Mouse (Mus musculus) CH12.LX (cell line): Measurements from ENCODE around the gene Gys2. TPM values are rescaled to one million over a fixed set of nuclear protein-coding genes. Genes with fewer than 3 reads are reported as not detected.

Experiments used
- DNase-seq: peaks from one replicate; pipeline ENCODE4 v3.0.0-alpha.2; 2013; ENCODE audit errors: extremely low read depth
- H3K27ac ChIP-seq: 2 replicates; pipeline ENCODE4 v1.5.1; 2012; ENCODE audit warnings: low read depth, mild to moderate bottlenecking, control low read depth, moderate library complexity; ENCODE audit not compliant: insufficient read depth
- H3K27me3 ChIP-seq: replicated peaks from 2 replicates; pipeline ENCODE3; 2012; ENCODE audit warnings: inconsistent platforms
- H3K36me3 ChIP-seq, 2 experiments: replicated peaks in 1 of 2; 2 replicates each; pipeline versions ENCODE3 to v1.6.1; 2012; ENCODE audit warnings: inconsistent platforms in 1 of 2, low read length in 1 of 2, mild to moderate bottlenecking in 1 of 2, mixed read lengths in 1 of 2, moderate library complexity in 1 of 2; ENCODE audit not compliant: control insufficient read depth in 1 of 2, insufficient read depth in 1 of 2
- H3K4me1 ChIP-seq, 2 experiments: 2 replicates each; pipeline ENCODE4 v1.6.1; 2012; ENCODE audit warnings: inconsistent platforms in 1 of 2, moderate library complexity in 1 of 2; ENCODE audit not compliant: insufficient read depth in 2 of 2, control insufficient read depth in 1 of 2
- H3K4me2 ChIP-seq: 2 replicates; pipeline ENCODE4 v1.6.1; 2012; ENCODE audit warnings: low read depth, mild to moderate bottlenecking, control low read depth; ENCODE audit not compliant: poor library complexity, insufficient read depth, severe bottlenecking
- H3K4me3 ChIP-seq, 3 experiments: fragments of 150-350 bp in 1 of 3; sonication (generic) in 1 of 3; replicated peaks in 1 of 3; 2 replicates each; pipeline versions ENCODE3 to v1.5.1; 2011 to 2012; ENCODE audit warnings: low read depth in 2 of 3, low read length in 2 of 3, mild to moderate bottlenecking in 2 of 3, moderate library complexity in 2 of 3, control low read depth in 1 of 3, improper control_type of control experiment in 1 of 3, inconsistent platforms in 1 of 3, mixed read lengths in 1 of 3; ENCODE audit not compliant: poor library complexity in 1 of 3
- H3K79me2 ChIP-seq: replicated peaks from 2 replicates; pipeline ENCODE4 v1.6.1; 2012; ENCODE audit warnings: mild to moderate bottlenecking, moderate library complexity; ENCODE audit not compliant: control insufficient read depth, poor library complexity, insufficient read depth, severe bottlenecking; ENCODE audit errors: extremely low read depth
- H3K9ac ChIP-seq: 2 replicates; pipeline ENCODE4 v1.6.1; 2012; ENCODE audit warnings: low read depth, mild to moderate bottlenecking, control low read depth, moderate library complexity; ENCODE audit not compliant: insufficient read depth
- H3K9me3 ChIP-seq: replicated peaks from 2 replicates; pipeline ENCODE3; 2012; ENCODE audit warnings: low read length, inconsistent platforms, mixed read lengths
- ELF1 ChIP-seq: IDR thresholded peaks from 2 replicates; pipeline ENCODE4 v1.6.1; 2014; ENCODE audit warnings: low read depth, mild to moderate bottlenecking, inconsistent platforms, low read length, improper control_type of control experiment
- GABPA ChIP-seq: IDR thresholded peaks from 2 replicates; pipeline ENCODE4 v1.6.1; 2012; ENCODE audit warnings: low read depth, low read length, improper control_type of control experiment, inconsistent platforms; ENCODE audit not compliant: insufficient replicate concordance
- JUND ChIP-seq: conservative IDR thresholded peaks from 2 replicates; pipeline ENCODE4 v1.6.1; 2011; ENCODE audit warnings: low read depth, low read length, improper control_type of control experiment
- MAFK ChIP-seq: IDR thresholded peaks from 2 replicates; pipeline ENCODE4 v1.6.1; 2011; ENCODE audit warnings: low read length, improper control_type of control experiment; ENCODE audit not compliant: insufficient replicate concordance
- MXI1 ChIP-seq: IDR thresholded peaks from 2 replicates; pipeline ENCODE4 v1.6.1; 2011; ENCODE audit warnings: mild to moderate bottlenecking, low read depth, low read length, improper control_type of control experiment
- MYC ChIP-seq: IDR thresholded peaks from 2 replicates; pipeline ENCODE4 v1.6.1; 2011; ENCODE audit warnings: low read depth, mild to moderate bottlenecking, improper control_type of control experiment, low read length
- NRF1 ChIP-seq: IDR thresholded peaks from 2 replicates; pipeline ENCODE4 v1.6.1; 2014; ENCODE audit warnings: low read depth, mild to moderate bottlenecking, inconsistent platforms, low read length, improper control_type of control experiment, moderate library complexity
- PAX5 ChIP-seq: IDR thresholded peaks from 2 replicates; pipeline ENCODE4 v1.6.1; 2012; ENCODE audit warnings: low read length, inconsistent platforms, mixed read lengths
- POLR2A ChIP-seq: IDR thresholded peaks from 2 replicates; pipeline ENCODE4 v1.6.1; 2011; ENCODE audit warnings: low read depth, mild to moderate bottlenecking, improper control_type of control experiment, low read length
- POLR2AphosphoS2 ChIP-seq: IDR thresholded peaks from 2 replicates; pipeline ENCODE4 v1.6.1; 2011; ENCODE audit warnings: low read depth, low read length, improper control_type of control experiment
- SIN3A ChIP-seq: IDR thresholded peaks from 2 replicates; pipeline ENCODE4 v1.6.1; 2012; ENCODE audit warnings: low read length, improper control_type of control experiment, inconsistent platforms
- TBP ChIP-seq: conservative IDR thresholded peaks from 2 replicates; pipeline ENCODE4 v1.6.1; 2011; ENCODE audit warnings: low read depth, low read length, improper control_type of control experiment
- UBTF ChIP-seq: IDR thresholded peaks from 2 replicates; pipeline ENCODE4 v1.6.1; 2012; ENCODE audit warnings: low read depth, mild to moderate bottlenecking, inconsistent platforms, low read length, improper control_type of control experiment, moderate library complexity
- USF1 ChIP-seq: IDR thresholded peaks from 2 replicates; pipeline ENCODE4 v1.6.1; 2014; ENCODE audit warnings: low read depth, mild to moderate bottlenecking, inconsistent platforms, low read length, improper control_type of control experiment
- USF2 ChIP-seq: conservative IDR thresholded peaks from 2 replicates; pipeline ENCODE4 v1.6.1; 2011; ENCODE audit warnings: low read depth, low read length, improper control_type of control experiment
- ZC3H11A ChIP-seq: IDR thresholded peaks from 2 replicates; pipeline ENCODE4 v1.6.1; 2012; ENCODE audit warnings: low read depth, mild to moderate bottlenecking, inconsistent platforms, low read length, improper control_type of control experiment
- ZMIZ1 ChIP-seq: IDR thresholded peaks from 2 replicates; pipeline ENCODE4 v1.6.1; 2012; ENCODE audit warnings: low read depth, mild to moderate bottlenecking, inconsistent platforms, low read length, improper control_type of control experiment
- ZNF384 ChIP-seq: IDR thresholded peaks from 2 replicates; pipeline ENCODE4 v1.6.1; 2012; ENCODE audit warnings: low read depth, low read length, improper control_type of control experiment, inconsistent platforms
- dilution Hi-C: fragments of 300-500 bp; cut with MboI; formaldehyde crosslinking; loops from 2 replicates; pipeline ENCODE4 v1.14.3; 2020; ENCODE audit warnings: low sequenced_read_pairs; ENCODE audit not compliant: extremely low pct_unique_long_range_greater_than_20kb, extremely low pct_ligation_motif_present
- in situ Hi-C: fragments of 300-500 bp; cut with MboI; formaldehyde crosslinking; loops from 3 replicates; pipeline ENCODE4 v1.14.3; 2019; ENCODE audit warnings: low sequenced_read_pairs, low pct_ligation_motif_present, low pct_unique_long_range_greater_than_20kb, mixed read lengths
- polyA plus RNA-seq: library from polyadenylated mRNA; unstranded; fragments of >175 nt; gene quantifications from 2 replicates; pipeline ENCODE4 v1.2.1, GENCODE M21; 2012; ENCODE audit warnings: low read depth; ENCODE audit not compliant: insufficient read length
- total RNA-seq, 2 experiments: library from RNA; depleted of rRNA; stranded (reverse); fragments of 300-350 nt in 1 of 2; fragments of >200 nt in 1 of 2; gene quantifications; 2 replicates each; pipeline ENCODE4 v1.2.3; 2012 to 2014

The Gys2 gene
- total and polyA plus RNA-seq, 3 experiments: not detected

GRCm38 (mm10) chr6:142429072-142429471 lies 43.8 kb downstream of the Gys2 start:
- H3K4me2 ChIP-seq: no peak overlapping the region
- in situ Hi-C loops: no loop called here
- H3K4me3 ChIP-seq: no peak overlapping the region
- no peaks in the 10 kb centered on the region for H3K79me2 ChIP-seq
- no peak overlapping the region for H3K27ac ChIP-seq
- TF ChIP-seq ZMIZ1 (no peak), GABPA (no peak), POLR2A (no peak), USF1 (no peak), ZNF384 (no peak), SIN3A (no peak), ELF1 (no peak), UBTF (no peak), MYC (no peak), MXI1 (no peak), MAFK (no peak), TBP (no peak), NRF1 (no peak), PAX5 (no peak)
- H3K36me3 ChIP-seq: no peaks in the 10 kb centered on the region
- peaks cover 0 to 5% of the 10 kb centered on the region in 2 experiments; a peak in 1 of 4 replicates for H3K4me1 ChIP-seq
- no peak for DNase-seq
- no peak overlapping the region for H3K9ac ChIP-seq
- H3K9me3 ChIP-seq: no peaks in the 10 kb centered on the region
- H3K27me3 ChIP-seq: no peaks in the 10 kb centered on the region
- dilution Hi-C loops: no loop called here

- no peak overlapping the region for H3K4me2 ChIP-seq
- no peak overlapping the region for H3K9ac ChIP-seq
- no peaks in the 10 kb centered on the region for H3K9me3 ChIP-seq
- peaks cover 0 to 5% of the 10 kb centered on the region in 2 experiments; a peak in 1 of 4 replicates for H3K4me1 ChIP-seq
- H3K27me3 ChIP-seq: no peaks in the 10 kb centered on the region
- TF ChIP-seq ZMIZ1: no peak
- DNase-seq: no peak
- in situ Hi-C loops (no loop called here), dilution Hi-C loops (no loop called here)
- no peaks in the 10 kb centered on the region for H3K36me3 ChIP-seq
- H3K27ac ChIP-seq: no peak overlapping the region
- H3K79me2 ChIP-seq: no peaks in the 10 kb centered on the region
- no peak overlapping the region for H3K4me3 ChIP-seq
Observed at GRCm38 (mm10) chr6:142424976-142425375, 47.9 kb downstream of the Gys2 start.

DNA sequence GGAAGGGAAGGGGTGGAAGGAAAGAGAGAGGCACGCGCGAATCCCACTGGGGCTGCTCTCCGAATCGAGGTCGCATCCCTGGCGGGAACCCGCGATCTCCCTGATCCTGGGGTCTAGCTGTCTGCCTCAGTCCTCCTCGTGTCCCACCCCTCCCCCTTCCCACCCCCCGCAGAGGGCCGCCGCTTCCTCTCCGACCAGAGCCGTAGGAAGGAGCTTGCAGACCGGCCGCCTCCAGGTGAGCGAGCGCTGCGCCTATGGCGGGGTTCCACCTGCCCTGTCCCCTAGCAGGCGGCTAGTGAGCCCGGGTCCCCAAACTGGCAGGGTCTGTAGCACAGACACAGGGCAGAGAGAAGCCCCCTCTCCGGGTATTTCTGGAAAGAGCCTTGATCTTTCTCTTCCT lies 58.3 kb downstream of the Gys2 start:
- in situ Hi-C loops (no loop called here), dilution Hi-C loops (no loop called here)
- Histone ChIP-seq H3K36me3 (no peaks in the 10 kb centered on the region), H3K79me2 (no peaks in the 10 kb centered on the region), H3K4me2 (no peak overlapping the region), H3K27ac (no peak overlapping the region), H3K27me3 (no peaks in the 10 kb centered on the region), H3K9ac (no peak overlapping the region), H3K4me1 (no peaks in the 10 kb centered on the region), H3K4me3 (no peak overlapping the region), H3K9me3 (no peaks in the 10 kb centered on the region)
- no peak for TF ChIP-seq ZC3H11A
- TF ChIP-seq JUND: no peak
- no peak for TF ChIP-seq USF2
- TF ChIP-seq POLR2AphosphoS2: no peak
- DNase-seq: no peak
